Mouse (Mus musculus) neutrophil, adult 59 days (primary cell): ENCODE results near the gene Pcif1. TPM values are rescaled to one million over a fixed set of nuclear protein-coding genes. Genes with fewer than 3 reads are reported as not detected.

Experiments
- total RNA-seq, 2 experiments: library from RNA; stranded (reverse); gene quantifications; 1 replicate in 1 of 2; 2 replicates in 1 of 2; pipeline ENCODE4 v1.2.4; 2023

Pcif1 gene
- total RNA-seq: 10 to 100 TPM; 55.4 to 63.3 TPM

GRCm38 (mm10) chr2:164879228-164879567, at the start of gene Pcif1:
Gene Pcif1 (plus strand): TSS chr2:164879304.

GRCm38 (mm10) chr2:164832748-164833301, 46.3 kb upstream of the Pcif1 start, which contains the start of gene Ctsa:
Gene Ctsa (plus strand): TSS chr2:164832873.

GRCm38 (mm10) chr2:164833314-164833959, 45.7 kb upstream of the Pcif1 start, which contains the start of gene Neurl2:
Gene Neurl2 (minus strand): TSS chr2:164833456.

GRCm38 (mm10) chr2:164857101-164857821, 21.8 kb upstream of the Pcif1 start, which contains the start of gene Pltp:
Gene Pltp (minus strand): TSS chr2:164857711.

GRCm38 (mm10) chr2:164911086-164912048, 32.3 kb downstream of the Pcif1 start, which contains the start of gene Zfp335:
Gene Zfp335 (minus strand): TSS chr2:164911757.

GRCm38 (mm10) chr2:164940140-164940830, 61.2 kb downstream of the Pcif1 start, which contains the start of gene Mmp9:
Gene Mmp9 (plus strand): TSS chr2:164940780.

Other genes with a start within 250 kb of the Pcif1 start
- not detected for gene Wfdc16, start 240.5 kb upstream of the Pcif1 start, total RNA-seq
- 10 to 100 TPM in 1 of 2 experiments, 1 to 10 TPM in 1; 8.8 to 13.0 TPM for gene Wfdc10, start 223.3 kb upstream of the Pcif1 start, total RNA-seq
- not detected for gene Wfdc9, start 222.7 kb upstream of the Pcif1 start, total RNA-seq
- not detected for gene Wfdc11, start 205.2 kb upstream of the Pcif1 start, total RNA-seq
- not detected for gene Wfdc13, start 194.2 kb upstream of the Pcif1 start, total RNA-seq
- not detected for gene Spint4, start 180.8 kb upstream of the Pcif1 start, total RNA-seq
- gene Spint5, start 164.0 kb upstream of the Pcif1 start, total RNA-seq: not detected
- not detected for gene Wfdc3, start 133.4 kb upstream of the Pcif1 start, total RNA-seq
- gene Dnttip1, start 133.3 kb upstream of the Pcif1 start, total RNA-seq: 10 to 100 TPM; 32.0 to 40.8 TPM
- gene Ube2c, start 109.4 kb upstream of the Pcif1 start, total RNA-seq: 100 to 1,000 TPM; 109 to 112 TPM
- gene Tnnc2, start 99.3 kb upstream of the Pcif1 start, total RNA-seq: not detected
- gene Snx21, start 93.5 kb upstream of the Pcif1 start, total RNA-seq: 1 to 10 TPM; 2.9 to 3.7 TPM
- 10 to 100 TPM; 47.9 to 53.1 TPM for gene Acot8, start 74.4 kb upstream of the Pcif1 start, total RNA-seq
- gene Zswim3, start 74.2 kb upstream of the Pcif1 start, total RNA-seq: 1 to 10 TPM; 3.1 to 3.2 TPM
- gene Zswim1, start 56.6 kb upstream of the Pcif1 start, total RNA-seq: 1 to 10 TPM; 3.2 to 5.0 TPM
- gene Spata25, start 50.8 kb upstream of the Pcif1 start, total RNA-seq: not detected
- 100 to 1,000 TPM; 141 to 211 TPM for gene Ctsa, start 46.4 kb upstream of the Pcif1 start, total RNA-seq
- 1 to 10 TPM; 1.7 to 3.7 TPM for gene Neurl2, start 45.8 kb upstream of the Pcif1 start, total RNA-seq
- gene Pltp, start 21.6 kb upstream of the Pcif1 start, total RNA-seq: 1 to 10 TPM; 5.4 to 5.7 TPM
- 10 to 100 TPM; 31.0 TPM for gene Zfp335, start 32.5 kb downstream of the Pcif1 start, total RNA-seq
- gene Mmp9, start 61.5 kb downstream of the Pcif1 start, total RNA-seq: 1,000 to 10,000 TPM; 1,995 to 2,087 TPM
- gene Slc12a5, start 81.5 kb downstream of the Pcif1 start, total RNA-seq: 1 to 10 TPM; 5.8 to 7.0 TPM
- 10 to 100 TPM; 17.1 to 22.2 TPM for gene Ncoa5, start 155.6 kb downstream of the Pcif1 start, total RNA-seq
- gene Cd40, start 176.3 kb downstream of the Pcif1 start, total RNA-seq: 1 to 10 TPM; 5.8 to 8.5 TPM
- not detected for gene 1700025C18Rik, start 211.4 kb downstream of the Pcif1 start, total RNA-seq